Mouse (Mus musculus) heart, adult 2 months (tissue): ENCODE results near the gene Ern2.

ENCODE experiments used
- CTCF ChIP-seq: fragments of 200-600 bp; IDR thresholded peaks from 2 replicates; pipeline ENCODE4 v1.8.1; 2022; ENCODE audit warnings: antibody characterized with exemption, mild to moderate bottlenecking, moderate library complexity
- EP300 ChIP-seq: fragments of 200-500 bp; IDR thresholded peaks from 2 replicates; pipeline ENCODE4 v1.6.1; 2011; ENCODE audit warnings: low read depth, low read length, control low read depth; ENCODE audit not compliant: insufficient read depth
- POLR2A ChIP-seq: fragments of 200-500 bp; IDR thresholded peaks from 2 replicates; pipeline ENCODE4 v1.6.1; 2011; ENCODE audit warnings: mild to moderate bottlenecking, low read depth, low read length, control low read depth; ENCODE audit not compliant: insufficient read depth

GRCm38 (mm10) chr7:122206121-122206520 lies 20.1 kb upstream of the Ern2 start:
- TF ChIP-seq CTCF: no peak
- no peak for TF ChIP-seq POLR2A
- TF ChIP-seq EP300: no peak
